Mouse (Mus musculus) gastrocnemius, postnatal 14 days (tissue): Measurements from ENCODE around the gene Krt72. TPM values are rescaled to one million over a fixed set of nuclear protein-coding genes. Genes with fewer than 3 reads are reported as not detected.

Source experiments
- total RNA-seq, 2 experiments: library from RNA; stranded (reverse); gene quantifications; 2 replicates each; pipeline ENCODE4 v1.2.3; 2021

Gene Krt72
- total RNA-seq, 2 experiments from 2014 or later, result not detected

Other genes with a start within 250 kb of the Krt72 start
- gene Krt82, start 235.8 kb downstream of the Krt72 start, total RNA-seq, result not detected
- not detected for gene Krt90, start 223.5 kb downstream of the Krt72 start, total RNA-seq
- gene Krt75, start 212.6 kb downstream of the Krt72 start, total RNA-seq, result not detected
- not detected for gene Gm5414, start 158.3 kb downstream of the Krt72 start, total RNA-seq
- gene Gm5478, start 139.1 kb downstream of the Krt72 start, total RNA-seq, result not detected
- not detected for gene Krt6b, start 106.2 kb downstream of the Krt72 start, total RNA-seq
- not detected for gene Krt6a, start 92.2 kb downstream of the Krt72 start, total RNA-seq
- not detected for gene Krt5, start 73.6 kb downstream of the Krt72 start, total RNA-seq
- gene Krt71, start 43.4 kb downstream of the Krt72 start, total RNA-seq, result not detected
- not detected for gene Krt73, start 15.9 kb upstream of the Krt72 start, total RNA-seq
- gene Krt2, start 31.7 kb upstream of the Krt72 start, total RNA-seq, result not detected
- gene Krt1, start 64.3 kb upstream of the Krt72 start, total RNA-seq, result not detected
- gene Krt77, start 83.2 kb upstream of the Krt72 start, total RNA-seq, result not detected
- gene Krt76, start 106.5 kb upstream of the Krt72 start, total RNA-seq, result not detected
- gene Krt4, start 138.3 kb upstream of the Krt72 start, total RNA-seq, result under 1 TPM in 1 of 2 experiments, not detected in 1; 0.16 TPM
- not detected for gene Krt79, start 153.9 kb upstream of the Krt72 start, total RNA-seq
- not detected for gene Krt78, start 167.8 kb upstream of the Krt72 start, total RNA-seq
- under 1 TPM; 0.49 to 0.92 TPM for gene Krt8, start 218.0 kb upstream of the Krt72 start, total RNA-seq
- 1 to 10 TPM in 1 of 2 experiments, under 1 TPM in 1; 0.42 to 1.6 TPM for gene Krt18, start 241.7 kb upstream of the Krt72 start, total RNA-seq